ENCODE assay signal across 12 mouse cellular contexts in genomic region chr13:6060229-6060845, GRCm38 (mm10).
DNase-seq lines count a peak whose midpoint lies in the region; ATAC-seq and TF ChIP-seq lines count a peak whose summit lies in the region.
"Had no signal": no experiment of that assay in that cellular context is flagged by ENCODE, and none has a peak within 500 bp of the region (broad histone marks: within the 10 kb centered on the region; RNA-seq: fewer than 3 reads in every experiment).

No protein-coding gene starts in this region.

- H3K4me3 ChIP-seq in midbrain, embryonic 10.5 days: no peak overlapping the region
- H3K4me3 ChIP-seq in midbrain, postnatal 0 days (ENCODE audit: low read depth, low read length): no peak overlapping the region
- H3K4me3 ChIP-seq in limb, embryonic 15.5 days: no peak overlapping the region
- H3K4me3 ChIP-seq: neural tube, embryonic 12.5 days had no signal

- no peak overlapping the region for H3K9ac ChIP-seq in midbrain, postnatal 0 days (replicated peaks; ENCODE audit: low read length, poor library complexity, severe bottlenecking)
- H3K9ac ChIP-seq in limb, embryonic 15.5 days: no peak overlapping the region
- H3K9ac ChIP-seq: neural tube, embryonic 12.5 days had no signal

- H3K27ac ChIP-seq in midbrain, embryonic 10.5 days (replicated peaks): no peak overlapping the region
- no peak overlapping the region for H3K27ac ChIP-seq in midbrain, postnatal 0 days (ENCODE audit: low read depth, low read length)
- H3K27ac ChIP-seq in limb, embryonic 15.5 days: peak overlapping the region; percentile 63
- H3K27ac ChIP-seq: neural tube, embryonic 12.5 days had no signal

- peak; percentile 9 for DNase-seq in embryo, embryonic 10.5 days (ENCODE audit: low spot score)
- DNase-seq in embryo, embryonic 11 days: no peak
- peak; percentile 12 for DNase-seq in midbrain, embryonic 10.5 days (ENCODE audit: low spot score)
- DNase-seq in midbrain, postnatal 0 days (ENCODE audit: low spot score): no peak
- DNase-seq in urinary bladder, postnatal 14 days (ENCODE audit: low spot score): no peak
- no peak for DNase-seq in urinary bladder, postnatal 4 days (ENCODE audit: low spot score in 2 of 2)
- DNase-seq in cerebellum, postnatal 10 days: no peak
- DNase-seq: cerebellum, adult 11-12 months; right cerebral cortex, adult 18-20 months had no signal

- no peak for ATAC-seq in midbrain, postnatal 0 days (ENCODE audit: low FRiP score)
- no peak for ATAC-seq in limb, embryonic 15.5 days (ENCODE audit: insufficient number of reproducible peaks, low FRiP score, low TSS enrichment, low read depth)

- no peaks in the 10 kb centered on the region for H3K36me3 ChIP-seq in midbrain, embryonic 10.5 days
- H3K36me3 ChIP-seq in midbrain, postnatal 0 days (ENCODE audit: insufficient read depth, low read length): no peaks in the 10 kb centered on the region
- H3K36me3 ChIP-seq in limb, embryonic 15.5 days: no peaks in the 10 kb centered on the region
- H3K36me3 ChIP-seq: neural tube, embryonic 12.5 days had no signal

- 37% methylated on average over 8 of the region's 8 CpGs for WGBS in midbrain, embryonic 10.5 days
- WGBS in midbrain, postnatal 0 days: 39% methylated on average over 8 of the region's 8 CpGs
- WGBS in limb, embryonic 15.5 days: 27% methylated on average over 8 of the region's 8 CpGs

- H3K9me3 ChIP-seq in midbrain, embryonic 10.5 days (replicated peaks): no peaks in the 10 kb centered on the region
- H3K9me3 ChIP-seq in midbrain, postnatal 0 days (ENCODE audit: low read length): no peaks in the 10 kb centered on the region
- no peaks in the 10 kb centered on the region for H3K9me3 ChIP-seq in limb, embryonic 15.5 days
- H3K9me3 ChIP-seq: neural tube, embryonic 12.5 days had no signal

- H3K4me1 ChIP-seq in midbrain, embryonic 10.5 days: peaks cover 12% of the 10 kb centered on the region
- H3K4me1 ChIP-seq in midbrain, postnatal 0 days (ENCODE audit: insufficient read depth, low read length): peaks cover 9% of the 10 kb centered on the region; the same call in 1 of the 2 replicates
- peaks cover 7% of the 10 kb centered on the region; the same call in 1 of the 2 replicates for H3K4me1 ChIP-seq in limb, embryonic 15.5 days
- H3K4me1 ChIP-seq: neural tube, embryonic 12.5 days had no signal

- TF ChIP-seq CTCF in midbrain, postnatal 0 days (IDR thresholded peaks at IDR 0.05): no peak

- H3K27me3 ChIP-seq in midbrain, embryonic 10.5 days (ENCODE audit: low read depth, poor library complexity, severe bottlenecking): no peaks in the 10 kb centered on the region
- no peaks in the 10 kb centered on the region for H3K27me3 ChIP-seq in midbrain, postnatal 0 days (ENCODE audit: insufficient read depth, low read length)
- H3K27me3 ChIP-seq in limb, embryonic 15.5 days: no peaks in the 10 kb centered on the region
- H3K27me3 ChIP-seq: neural tube, embryonic 12.5 days had no signal

- no peak overlapping the region for H3K4me2 ChIP-seq in midbrain, postnatal 0 days (ENCODE audit: low read depth, low read length, poor library complexity, severe bottlenecking)
- 0 out of 2 replicates have a peak overlapping the region, but pooled peaks have one; percentile 10 for H3K4me2 ChIP-seq in limb, embryonic 15.5 days
- H3K4me2 ChIP-seq: heart, embryonic 11.5 days; neural tube, embryonic 12.5 days had no signal

Comparison
In these comparisons a context has a peak if more than half of its experiments do, and no peak if none do; other contexts are left out.
1. DNase-seq: peak in embryo, embryonic 10.5 days (single experiment) and midbrain, embryonic 10.5 days (single experiment); none in embryo, embryonic 11 days (single experiment), midbrain, postnatal 0 days (single experiment), urinary bladder, postnatal 14 days (single experiment), urinary bladder, postnatal 4 days (0 of 2) and cerebellum, postnatal 10 days (0 of 2).